Mouse (Mus musculus): Measurements from ENCODE around the gene Ppp3r2.

DNA sequence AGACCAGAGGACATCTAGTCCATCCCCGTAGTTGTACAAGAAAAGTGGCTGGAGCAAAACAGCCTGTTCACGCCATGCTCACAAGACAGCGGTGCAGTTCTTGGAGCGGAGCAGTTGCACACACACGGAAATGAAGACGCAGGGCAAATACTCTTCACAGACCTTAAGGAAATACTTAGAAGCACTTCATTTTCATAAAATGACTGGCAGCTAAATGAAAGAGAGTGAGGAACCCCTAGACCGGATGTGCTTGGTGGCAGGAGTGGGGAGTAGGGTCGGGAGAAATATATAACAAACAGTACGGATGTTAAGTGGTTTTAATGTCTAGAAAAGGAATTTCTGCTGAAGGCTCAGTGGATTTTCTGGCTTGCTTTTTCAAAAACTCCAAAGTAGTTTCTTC is 20.2 kb downstream of the Ppp3r2 start:
- TF ChIP-seq CTCF (IDR thresholded peaks at IDR 0.05; ENCODE audit: low read depth, low read length) (no peak), GATA1 (IDR thresholded peaks at IDR 0.05; ENCODE audit: borderline replicate concordance, low read length) (no peak), POLR2AphosphoS5 (IDR thresholded peaks at IDR 0.05; ENCODE audit: insufficient replicate concordance, low read depth, low read length) (no peak), TAL1 (conservative IDR thresholded peaks at IDR 0.05; ENCODE audit: low read depth, low read length) (no peak), GATA2 (IDR thresholded peaks at IDR 0.05; ENCODE audit: borderline replicate concordance, low read depth, low read length) (no peak)
